Mouse (Mus musculus) gastrocnemius, postnatal 14 days (tissue): ENCODE data around the gene Hsd17b2. TPM values are rescaled to one million over a fixed set of nuclear protein-coding genes. Genes with fewer than 3 reads are reported as not detected.

Experiments
- DNase-seq: peaks from one replicate; pipeline ENCODE4 v3.0.0; 2021; ENCODE audit warnings: mixed read lengths
- intact Hi-C: fragments of 180-260 bp; cut with DNase I; formaldehyde crosslinking; loops from one replicate; pipeline ENCODE4 v1.15.1; 2025; ENCODE audit warnings: low total_unique reads
- long read RNA-seq, 2 experiments: library from polyadenylated mRNA; stranded (forward); transcript quantifications; one replicate each; pipeline ENCODE4 v2.0.0; 2021
- total RNA-seq, 2 experiments: library from RNA; stranded (reverse); gene quantifications; 2 replicates each; pipeline ENCODE4 v1.2.3; 2021

The Hsd17b2 gene
- total RNA-seq, result not detected
- long read RNA-seq, experiment 1, result 0 reads
- long read RNA-seq, experiment 2, result 0 reads

DNA sequence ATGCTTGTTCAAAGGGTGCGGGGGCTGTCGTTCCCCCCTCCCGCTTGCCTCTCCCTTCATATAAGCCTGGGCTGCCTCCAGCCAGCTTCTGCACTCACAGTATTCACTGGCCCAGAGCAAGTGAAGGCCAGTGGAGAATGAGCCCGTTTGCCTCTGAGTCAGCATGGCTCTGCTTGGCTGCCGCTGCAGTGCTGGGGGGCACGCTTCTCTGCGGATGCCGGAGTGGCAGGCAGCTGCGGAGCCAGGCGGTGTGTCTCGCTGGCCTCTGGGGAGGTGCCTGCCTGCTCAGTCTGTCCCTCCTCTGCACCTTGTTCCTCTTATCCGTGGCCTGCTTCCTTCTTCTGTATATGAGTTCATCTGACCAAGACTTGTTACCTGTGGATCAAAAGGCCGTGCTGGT, at the start of gene Hsd17b2:
TSS of gene Hsd17b2 (plus strand) at position 46 of the 400 bp plus-strand sequence.
- DNase-seq, result no peak
- intact Hi-C loops, result no loop called here

DNA sequence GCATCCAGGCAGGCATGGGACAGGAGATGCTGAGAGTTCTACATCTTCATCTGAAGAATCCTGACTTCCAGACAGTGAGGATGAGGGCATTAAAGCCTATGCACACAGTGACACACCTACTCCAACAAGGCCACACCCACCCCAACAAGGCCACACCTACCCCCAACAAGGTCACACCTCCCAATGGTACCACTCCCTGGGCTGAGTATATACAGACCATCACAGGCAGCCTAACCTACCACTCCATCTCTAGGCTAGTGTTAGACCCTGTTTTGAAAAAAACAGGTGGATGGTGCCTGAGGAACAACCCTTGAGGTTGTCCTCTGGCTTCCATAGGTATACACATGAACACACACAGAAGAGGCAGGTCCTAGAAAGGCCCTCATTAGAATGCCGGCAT, 49.4 kb upstream of the Hsd17b2 start:
- DNase-seq, result no peak
- intact Hi-C loops, result no loop called here

DNA sequence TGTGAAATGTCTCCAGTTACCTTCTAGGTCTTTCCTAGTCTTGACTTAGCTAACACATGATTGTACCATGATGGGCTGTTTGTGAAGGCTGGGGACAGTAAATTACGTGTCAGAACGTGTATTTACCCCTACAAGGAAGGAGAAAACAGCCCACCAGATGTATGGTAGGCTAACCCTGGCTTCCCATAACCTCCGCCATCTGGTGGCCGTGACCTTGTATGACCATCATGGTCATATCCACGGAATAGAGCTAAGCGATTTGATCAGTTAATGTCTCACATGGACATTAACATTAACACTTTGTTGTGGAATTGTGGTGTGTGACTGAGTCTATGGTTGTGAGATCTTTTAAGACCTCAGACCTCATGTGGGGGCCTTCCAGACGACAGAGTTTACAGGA, 42.7 kb upstream of the Hsd17b2 start:
- intact Hi-C loops, result no loop called here
- DNase-seq, result no peak

DNA sequence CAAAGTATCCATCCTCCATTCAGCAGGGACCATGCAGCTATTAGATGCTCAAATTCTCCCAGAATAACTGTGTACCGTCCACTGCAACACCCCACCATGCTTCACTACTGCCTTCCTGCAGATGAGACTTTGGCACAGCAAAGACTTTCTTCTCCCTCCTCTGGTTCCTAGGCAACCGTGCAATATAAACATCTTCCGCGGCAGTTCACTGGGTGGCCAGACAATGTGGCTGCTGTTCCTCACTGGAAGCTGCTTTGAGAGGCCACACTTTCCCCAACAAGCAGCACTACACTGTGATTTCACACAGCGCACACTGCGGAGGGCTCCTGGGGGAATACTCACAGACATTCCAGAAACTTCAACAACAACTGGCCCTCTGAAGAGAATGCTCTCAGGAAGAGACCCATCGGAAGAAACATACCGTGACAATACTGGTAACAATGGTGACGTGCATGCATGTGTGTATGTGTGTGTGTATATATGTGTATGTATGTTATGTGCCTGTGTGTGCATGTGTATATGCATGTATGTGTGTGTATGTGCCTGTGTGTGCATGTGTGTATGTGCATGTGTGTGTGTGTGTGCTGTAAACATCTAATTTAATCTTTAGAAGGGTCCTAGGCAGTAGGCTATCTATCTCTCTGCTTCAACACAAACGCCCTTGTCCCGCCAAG, 41.2 kb upstream of the Hsd17b2 start:
- DNase-seq, result no peak

DNA sequence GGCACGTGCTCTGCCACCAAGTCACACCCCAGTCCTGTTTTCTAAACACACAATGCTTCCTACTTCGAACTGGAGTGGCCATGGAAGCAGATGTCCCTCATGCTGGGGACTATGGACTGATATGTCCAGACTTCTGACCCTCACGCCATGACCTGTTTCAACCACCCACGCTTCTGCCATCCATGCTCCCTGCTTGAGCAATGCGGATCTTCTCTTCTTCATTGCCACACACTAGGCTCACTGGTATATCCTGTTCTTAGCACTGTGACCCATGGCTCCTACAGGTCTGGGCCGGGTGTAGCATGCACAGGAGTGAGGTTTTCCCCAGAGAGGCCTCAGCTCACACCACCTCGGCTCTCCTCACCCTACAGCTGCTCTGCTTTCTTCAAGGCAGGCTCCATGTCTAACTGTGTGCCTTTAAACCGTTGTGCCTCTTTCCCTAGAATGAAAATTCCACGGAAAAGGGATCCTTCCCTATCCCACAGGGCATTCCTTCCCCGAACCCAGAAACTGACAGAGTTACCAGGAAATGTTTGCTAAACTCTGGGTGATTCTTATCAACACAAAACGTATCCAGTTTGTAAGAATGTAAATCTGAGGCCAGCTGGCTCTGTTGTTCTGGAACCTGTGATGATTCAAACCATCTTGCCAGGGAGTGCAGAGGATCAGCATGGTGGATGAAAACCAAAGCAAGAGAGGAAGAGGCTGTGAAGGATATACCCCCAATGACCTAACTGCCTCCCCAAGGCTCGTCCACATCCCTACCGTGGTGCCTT, 34.2 kb upstream of the Hsd17b2 start:
- no peak for DNase-seq
- intact Hi-C loops, result no loop called here

More for the DNA sequence above, 41.2 kb upstream of the Hsd17b2 start:
- intact Hi-C loops, result no loop called here

DNA sequence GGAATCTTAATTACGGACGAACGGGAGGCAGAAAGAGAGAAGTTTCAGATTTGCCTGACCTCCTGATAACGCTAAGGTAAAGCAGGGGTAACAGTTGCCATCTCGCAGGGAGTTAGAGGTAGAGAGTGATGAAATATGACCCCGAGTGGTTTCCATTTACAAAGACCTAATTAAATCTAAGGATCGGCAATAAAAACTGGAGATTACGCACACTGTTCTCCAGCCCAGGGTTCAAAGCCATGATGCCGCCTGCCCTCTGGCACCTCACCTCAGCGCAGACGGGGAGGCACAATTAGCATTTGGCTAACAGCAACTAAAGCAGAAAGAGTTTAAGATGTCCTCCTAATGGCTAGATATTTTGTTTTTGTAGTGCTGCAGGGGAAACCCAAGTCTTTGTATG, 31.2 kb upstream of the Hsd17b2 start:
- intact Hi-C loops, result no loop called here
- DNase-seq, result no peak

DNA sequence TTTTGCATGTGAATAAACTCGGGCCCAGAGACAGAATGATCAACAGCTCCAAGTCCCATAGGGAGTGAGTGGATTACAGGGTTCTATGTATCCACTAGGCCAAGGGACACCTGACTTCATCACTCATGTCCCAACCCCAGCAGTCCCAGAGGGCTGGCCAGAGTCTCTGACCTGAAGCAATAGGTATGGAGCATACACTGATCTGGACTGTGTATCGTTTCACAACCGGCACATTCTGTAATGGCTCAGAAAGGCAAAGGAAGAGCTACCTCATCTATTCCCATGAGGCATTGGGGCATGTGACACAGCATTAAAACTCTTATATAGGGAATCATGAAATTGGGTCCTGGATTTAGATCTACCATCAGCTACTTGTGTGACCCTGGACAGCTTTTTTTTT, 29.1 kb upstream of the Hsd17b2 start:
- intact Hi-C loops, result no loop called here
- no peak for DNase-seq

DNA sequence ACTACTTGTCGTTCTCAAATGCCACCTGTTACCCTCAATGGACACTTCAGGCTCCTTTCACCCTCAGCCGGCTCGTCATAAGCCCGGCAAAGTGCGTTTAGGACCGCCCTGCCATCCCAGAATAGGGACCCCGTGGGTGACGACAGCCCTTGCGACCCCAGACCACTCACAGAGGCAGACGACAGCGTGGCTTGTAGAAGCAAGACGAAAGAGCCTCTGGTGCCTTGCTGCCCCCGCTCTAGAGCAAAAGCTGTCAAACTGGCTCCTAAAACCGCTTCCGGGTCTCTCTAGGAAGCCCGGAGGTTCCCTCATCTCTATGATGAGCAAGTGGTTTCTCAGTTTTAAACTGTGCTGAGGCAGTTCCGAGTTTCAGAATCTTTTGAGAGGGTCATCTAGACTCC, 28.3 kb upstream of the Hsd17b2 start, which contains the start of gene Sdr42e1:
TSS of gene Sdr42e1 (minus strand) at position 260 of the 401 bp plus-strand sequence.
- intact Hi-C loops, result no loop called here
- DNase-seq, result peak; percentile 21

DNA sequence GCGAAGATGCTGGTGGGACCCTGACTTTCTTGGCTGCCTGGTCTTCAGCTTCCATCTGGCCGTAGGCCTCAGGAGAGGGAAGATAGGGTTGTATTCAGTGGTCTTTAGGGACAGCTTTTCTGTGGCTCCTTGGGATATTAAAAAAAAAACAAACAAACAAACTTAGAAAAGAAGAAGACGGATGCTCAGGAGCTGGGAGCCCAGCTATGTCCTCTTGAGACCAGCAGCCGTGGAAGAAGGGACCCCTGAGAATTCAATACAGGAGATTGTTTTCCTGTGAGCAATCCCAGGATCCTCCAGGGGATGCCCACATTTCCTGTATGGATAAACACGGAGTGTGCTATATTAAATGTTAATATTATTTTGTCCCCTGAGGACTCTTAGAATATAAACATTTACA, 26.5 kb upstream of the Hsd17b2 start:
- DNase-seq, result no peak
- intact Hi-C loops, result no loop called here

DNA sequence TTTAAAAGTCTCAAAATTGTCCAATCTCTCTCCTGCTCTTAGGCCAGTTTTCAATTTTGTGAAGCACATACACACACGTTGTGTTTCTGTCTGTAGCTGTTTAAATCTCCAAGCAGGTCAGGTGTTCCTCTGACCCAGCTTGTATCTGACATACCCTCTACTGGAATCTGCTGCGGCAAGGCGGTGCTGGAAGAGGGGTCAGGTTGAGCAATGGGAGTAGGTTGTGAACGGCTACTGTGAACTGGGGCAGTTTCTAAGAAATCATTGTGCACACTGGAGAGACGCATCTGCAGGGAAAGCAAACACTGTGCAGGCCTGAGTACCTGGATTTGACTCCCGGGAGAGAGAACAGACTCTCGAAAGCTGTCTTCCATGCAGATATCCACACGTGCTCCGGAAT, 25.2 kb upstream of the Hsd17b2 start:
- intact Hi-C loops, result no loop called here
- no peak for DNase-seq

DNA sequence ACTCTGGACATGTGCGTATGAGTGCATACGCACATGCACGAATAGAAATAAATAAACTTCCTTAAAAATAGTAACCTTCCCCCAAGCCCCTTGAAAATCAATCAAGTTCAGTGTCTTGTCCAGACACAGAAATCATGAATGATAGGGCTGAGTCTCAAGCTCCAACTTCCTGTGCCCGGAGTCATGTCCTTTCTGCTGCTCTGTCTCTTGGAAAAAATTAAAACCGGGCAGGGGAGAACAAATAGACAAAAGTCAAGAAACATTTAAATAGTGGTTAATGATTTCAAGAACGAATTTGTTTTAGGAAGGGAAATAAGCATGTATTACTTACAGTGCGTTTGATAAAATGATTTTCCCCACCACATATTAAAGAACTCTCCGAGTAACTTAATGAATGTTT, 24.7 kb upstream of the Hsd17b2 start:
- DNase-seq, result no peak
- intact Hi-C loops, result no loop called here

DNA sequence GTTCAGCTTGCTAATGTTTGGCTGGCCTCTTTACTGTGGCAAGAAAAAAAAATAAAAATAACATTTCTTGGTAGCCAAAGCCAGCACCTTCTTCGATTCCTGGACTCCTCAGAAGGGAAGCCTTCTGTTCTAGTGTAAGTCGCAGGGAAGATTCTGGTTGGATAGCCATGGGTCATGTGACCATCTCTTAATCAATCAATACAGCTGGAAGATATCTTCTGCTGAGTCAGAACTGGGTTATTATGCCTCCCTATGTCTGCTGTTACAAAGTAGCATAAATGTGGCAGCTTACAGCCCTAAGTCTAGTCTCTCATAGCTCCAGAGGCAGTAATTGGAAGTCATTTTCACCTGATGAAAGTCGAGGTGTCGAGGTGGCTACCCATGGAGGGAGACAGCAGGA, 23.1 kb upstream of the Hsd17b2 start:
- intact Hi-C loops, result no loop called here
- no peak for DNase-seq

DNA sequence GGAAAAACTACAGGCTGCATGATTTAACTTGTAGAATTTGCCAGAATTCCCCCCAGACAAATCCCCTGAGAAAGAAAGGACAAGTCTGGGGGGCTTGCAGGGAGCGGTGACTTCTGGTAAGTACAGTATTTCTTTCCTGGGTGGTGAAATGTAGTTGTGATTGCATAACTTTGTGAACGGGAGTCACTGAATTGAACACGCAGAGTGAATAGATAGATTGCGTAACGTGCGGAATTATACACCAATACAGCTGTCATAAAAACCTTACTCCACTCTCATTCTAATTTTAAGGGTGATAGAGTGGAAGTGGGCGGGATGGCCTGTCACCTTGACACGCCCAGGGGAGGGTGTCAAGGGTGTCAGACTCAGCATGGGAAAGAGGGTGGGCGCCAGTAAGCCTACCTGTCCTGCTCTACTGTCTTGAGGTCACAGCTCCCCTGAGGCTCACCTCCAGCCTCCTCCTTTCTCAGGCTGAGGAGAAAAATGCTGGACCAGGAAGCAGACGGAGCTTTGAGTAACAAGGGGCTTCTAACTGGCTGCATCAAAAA, 17.7 kb upstream of the Hsd17b2 start:
- intact Hi-C loops, result no loop called here
- no peak for DNase-seq

DNA sequence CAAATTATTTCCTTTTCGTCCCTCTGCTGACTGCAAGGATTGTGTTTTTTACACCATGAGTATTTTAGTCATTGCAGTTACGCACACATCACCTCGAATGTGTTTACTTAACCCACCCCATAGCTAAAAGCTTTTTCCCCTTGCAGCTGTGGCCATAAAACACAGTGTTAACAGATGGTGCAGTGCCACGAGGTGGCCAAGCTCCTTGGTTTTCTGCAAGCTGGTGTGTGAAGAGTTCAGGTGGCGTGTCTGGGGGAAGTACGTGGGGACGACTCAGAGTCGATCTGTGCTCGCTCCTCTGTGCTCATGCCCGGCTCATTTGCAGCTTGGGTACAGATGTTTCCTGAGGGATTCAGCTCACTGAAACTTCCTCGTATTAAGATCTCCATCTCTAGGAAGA, 17.2 kb upstream of the Hsd17b2 start:
- intact Hi-C loops, result no loop called here
- no peak for DNase-seq

DNA sequence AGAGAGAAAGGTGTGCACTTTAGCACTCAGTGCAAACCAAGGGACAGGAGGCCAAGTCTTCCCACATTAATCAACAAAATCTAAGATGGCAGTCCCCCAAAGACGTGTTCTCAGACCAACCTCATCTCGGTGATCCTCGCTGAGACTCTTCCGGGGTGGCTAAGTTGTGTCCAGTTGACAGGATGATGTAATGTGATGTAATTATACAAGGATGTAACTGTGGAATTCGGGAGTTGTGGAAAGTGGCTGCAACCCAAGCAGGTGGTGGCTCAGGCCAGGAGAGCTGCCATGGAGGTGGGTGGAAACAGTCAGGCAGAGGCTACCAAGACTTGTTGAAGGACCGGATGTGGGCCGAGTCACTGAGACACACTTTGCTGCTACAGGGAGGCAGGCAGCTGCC, 13.8 kb upstream of the Hsd17b2 start:
- no peak for DNase-seq
- intact Hi-C loops, result no loop called here

DNA sequence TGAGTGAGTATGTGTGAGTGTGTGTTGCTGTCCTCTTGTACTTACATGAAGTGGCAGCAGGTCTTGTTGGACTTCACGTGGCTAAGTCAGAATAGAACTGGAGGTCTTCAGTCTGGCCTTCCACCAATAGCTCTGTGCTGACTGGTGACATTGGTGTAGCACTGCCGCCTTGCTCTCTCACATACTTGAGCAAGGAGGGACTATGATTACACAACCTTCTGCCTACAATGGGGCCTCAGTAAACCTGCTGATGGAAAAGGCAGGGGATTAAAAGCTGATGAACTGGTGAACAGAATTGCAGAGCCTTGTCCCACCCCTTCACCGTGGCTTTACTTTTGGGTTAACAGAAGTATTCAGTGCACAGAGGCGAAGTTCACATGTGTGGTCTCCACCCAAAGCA, 9.6 kb upstream of the Hsd17b2 start:
- no peak for DNase-seq
- intact Hi-C loops, result no loop called here

DNA sequence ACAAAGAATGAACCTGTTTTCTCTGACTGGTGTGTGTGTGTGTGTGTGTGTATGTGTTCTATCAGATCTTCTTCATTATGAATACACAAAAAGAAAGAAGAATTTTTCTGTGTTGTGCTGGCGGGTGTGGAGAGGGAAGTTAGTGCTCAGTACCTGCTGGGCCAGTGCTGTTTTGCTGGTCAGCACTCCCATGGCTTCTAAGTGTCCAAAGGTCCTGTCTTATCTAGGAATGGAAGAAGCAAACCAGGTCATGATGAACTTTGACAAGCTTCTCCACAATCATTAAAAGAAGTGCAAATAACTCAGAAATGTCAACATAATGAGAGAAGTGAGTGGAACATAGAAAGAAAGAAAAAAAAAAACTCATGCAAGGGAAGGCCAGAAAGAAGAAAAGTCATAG, 6.1 kb upstream of the Hsd17b2 start:
- intact Hi-C loops, result loop anchor here (5.0 kb wide), 1 partner anchor 167 kb away; no protein-coding TSS in a partner anchor
- DNase-seq, result no peak

DNA sequence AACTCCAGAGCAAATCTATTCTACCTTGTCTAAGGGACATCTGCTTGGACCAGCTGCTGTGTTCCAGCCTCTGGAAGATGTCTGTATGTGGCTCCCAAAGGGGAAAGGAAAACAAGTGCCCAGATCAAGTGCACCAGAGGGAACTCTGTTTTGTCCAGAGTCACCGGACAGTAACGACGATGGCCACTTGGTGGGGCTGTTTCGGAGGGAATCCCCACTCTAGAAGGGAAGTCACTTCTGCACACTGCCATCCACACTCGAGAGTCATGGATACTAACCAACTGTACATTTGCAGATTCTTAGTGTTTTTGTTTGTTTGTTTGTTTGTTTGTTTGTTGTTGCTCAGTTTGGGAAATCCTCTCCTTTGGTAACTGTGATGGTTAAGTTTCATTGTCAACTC, 4.5 kb upstream of the Hsd17b2 start:
- peak; percentile 23 for DNase-seq
- intact Hi-C loops, result loop anchor here (5.0 kb wide), 1 partner anchor 165 kb away; no protein-coding TSS in a partner anchor

DNA sequence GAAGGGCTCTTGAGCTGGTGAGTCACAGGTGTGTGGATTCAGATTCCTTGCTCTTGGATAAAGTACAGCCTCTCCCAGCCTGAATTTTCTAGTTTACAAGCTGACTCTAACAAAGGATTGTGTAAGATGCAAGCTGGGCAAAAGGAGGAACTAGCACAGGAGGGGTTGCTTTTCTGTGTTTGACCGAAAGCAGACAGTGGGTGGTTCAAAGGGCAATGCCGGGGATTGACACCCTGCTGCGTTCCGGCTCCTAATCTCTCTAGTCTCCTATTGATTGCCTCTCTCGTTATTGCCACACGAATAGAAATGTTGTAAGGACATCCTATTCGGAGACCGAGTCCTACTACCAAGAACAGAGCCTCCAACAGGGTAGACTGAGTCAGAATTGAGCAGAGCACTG, 1.0 kb upstream of the Hsd17b2 start:
- intact Hi-C loops, result no loop called here
- DNase-seq, result no peak

DNA sequence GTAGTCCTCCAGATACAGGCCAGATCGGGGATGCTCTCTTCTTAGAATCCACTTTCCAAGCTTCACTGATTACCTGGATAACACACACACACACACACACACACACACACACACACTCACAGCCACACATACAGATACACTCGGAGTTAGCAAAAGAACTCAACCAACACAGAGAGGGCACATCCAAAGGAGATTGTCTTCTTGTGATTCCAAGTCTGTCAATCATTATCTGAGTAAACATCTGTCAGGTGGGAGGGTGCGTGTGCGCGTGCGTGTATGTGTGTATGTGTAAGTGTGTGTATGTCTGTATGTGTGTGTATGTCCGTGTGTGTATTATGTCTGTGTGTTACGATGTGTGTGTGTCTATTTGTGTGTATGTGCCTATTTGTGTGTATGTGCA, 458 bp upstream of the Hsd17b2 start:
- no peak for DNase-seq
- intact Hi-C loops, result no loop called here

DNA sequence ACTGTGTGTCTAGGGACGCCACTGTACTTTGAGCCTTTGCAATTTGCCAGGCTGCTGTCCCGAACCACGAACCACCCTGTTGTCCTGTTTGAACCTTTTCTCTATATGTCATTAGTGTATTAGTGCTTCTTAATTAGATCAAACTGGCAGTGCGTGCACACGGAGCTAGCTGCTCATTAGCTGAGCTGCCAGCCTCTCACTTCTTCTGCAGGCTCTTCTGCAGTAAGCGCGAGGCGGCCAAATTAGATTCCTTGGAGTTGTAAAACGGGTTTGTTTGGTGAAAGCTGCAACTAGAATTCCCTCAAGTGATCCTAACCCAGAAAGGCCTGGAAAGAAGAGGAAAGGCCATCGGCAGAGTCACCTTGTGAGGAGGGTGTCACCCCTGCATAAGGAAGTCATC, 997 bp downstream of the Hsd17b2 start:
- no peak for DNase-seq

More for the DNA sequence above, 997 bp downstream of the Hsd17b2 start:
- intact Hi-C loops, result no loop called here
